Mouse (Mus musculus) embryo, embryonic 11.5 days (tissue): ENCODE data around the gene Ptprg.
"Not testable (repeated sequence)": the region's sequence is repeated elsewhere in the genome, so short reads cannot be mapped to it uniquely, and the experiment has no call there.

Experiments used
- DNase-seq: peaks from one replicate; pipeline ENCODE4 v3.0.0-alpha.2; 2012; ENCODE audit warnings: low read depth, low spot score

Ptprg gene

DNA sequence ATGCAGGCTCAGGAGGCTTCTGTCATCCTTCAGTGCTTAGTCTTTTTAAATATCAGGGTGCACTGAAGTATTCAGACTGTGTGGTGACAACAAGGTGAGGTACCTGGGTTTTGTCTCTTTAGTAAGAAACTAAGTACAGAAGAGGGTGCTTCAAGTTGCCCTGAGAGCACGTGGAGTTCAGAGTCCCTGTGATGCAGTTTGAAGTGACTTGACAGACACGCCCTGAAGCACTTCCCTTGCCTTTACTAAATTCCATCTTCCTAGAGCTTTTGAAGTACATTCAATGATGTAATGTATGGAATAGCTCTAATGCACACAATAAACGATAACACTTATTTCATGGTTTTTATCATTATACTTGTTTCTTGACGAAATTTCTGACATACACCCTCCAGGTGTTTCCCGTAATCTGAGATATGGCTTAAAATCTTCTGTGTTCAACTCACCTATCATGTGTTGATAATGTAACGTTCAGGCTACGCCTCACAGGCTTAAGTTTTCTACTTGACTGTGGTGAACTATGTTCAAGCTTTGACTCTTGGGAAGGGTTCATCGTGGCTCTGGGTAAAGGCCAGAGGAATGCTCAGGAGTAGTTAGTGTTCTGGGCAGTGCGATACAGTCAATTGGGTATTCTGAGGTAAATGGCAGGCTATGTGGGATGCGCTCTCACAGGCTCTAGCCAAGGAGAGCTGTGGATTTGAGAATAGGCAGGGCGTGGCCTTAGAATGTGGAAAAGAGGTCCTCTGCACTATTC, 483.4 kb downstream of the Ptprg start:
- no peak for DNase-seq

- no peak for DNase-seq
Observed at GRCm38 (mm10) chr14:12039743-12040142, 486.4 kb downstream of the Ptprg start.

GRCm38 (mm10) chr14:12041566-12041965, 488.2 kb downstream of the Ptprg start:
- no peak for DNase-seq

- DNase-seq, result no peak
Observed at GRCm38 (mm10) chr14:12046226-12046882, 493.0 kb downstream of the Ptprg start.

GRCm38 (mm10) chr14:12047637-12048036, 494.3 kb downstream of the Ptprg start:
- DNase-seq, result no peak

- no peak for DNase-seq
Observed at GRCm38 (mm10) chr14:12056912-12057524, 503.7 kb downstream of the Ptprg start.

GRCm38 (mm10) chr14:12057856-12058255, 504.5 kb downstream of the Ptprg start:
- no peak for DNase-seq

DNA sequence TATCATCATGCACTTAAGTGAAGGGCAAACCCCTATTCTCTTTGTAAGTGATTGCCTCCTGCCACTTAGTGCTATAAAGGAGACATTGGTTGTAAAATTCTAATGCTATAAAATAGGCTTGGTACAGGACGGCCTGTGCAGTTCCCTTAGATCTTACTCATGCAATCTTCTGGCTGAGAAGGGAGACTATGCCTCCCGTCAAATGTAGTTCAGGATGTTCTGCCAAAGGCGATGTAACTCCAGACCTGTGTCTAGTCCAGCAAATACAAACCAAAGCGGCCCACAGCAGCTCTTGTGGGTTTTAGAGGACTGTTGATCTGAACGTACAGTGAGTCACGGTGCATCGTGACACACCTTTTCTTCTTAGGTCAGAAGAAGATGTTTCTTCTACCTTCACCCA, 505.8 kb downstream of the Ptprg start:
- no peak for DNase-seq

GRCm38 (mm10) chr14:12061313-12061712, 508.0 kb downstream of the Ptprg start:
- not testable (repeated sequence) for DNase-seq

DNA sequence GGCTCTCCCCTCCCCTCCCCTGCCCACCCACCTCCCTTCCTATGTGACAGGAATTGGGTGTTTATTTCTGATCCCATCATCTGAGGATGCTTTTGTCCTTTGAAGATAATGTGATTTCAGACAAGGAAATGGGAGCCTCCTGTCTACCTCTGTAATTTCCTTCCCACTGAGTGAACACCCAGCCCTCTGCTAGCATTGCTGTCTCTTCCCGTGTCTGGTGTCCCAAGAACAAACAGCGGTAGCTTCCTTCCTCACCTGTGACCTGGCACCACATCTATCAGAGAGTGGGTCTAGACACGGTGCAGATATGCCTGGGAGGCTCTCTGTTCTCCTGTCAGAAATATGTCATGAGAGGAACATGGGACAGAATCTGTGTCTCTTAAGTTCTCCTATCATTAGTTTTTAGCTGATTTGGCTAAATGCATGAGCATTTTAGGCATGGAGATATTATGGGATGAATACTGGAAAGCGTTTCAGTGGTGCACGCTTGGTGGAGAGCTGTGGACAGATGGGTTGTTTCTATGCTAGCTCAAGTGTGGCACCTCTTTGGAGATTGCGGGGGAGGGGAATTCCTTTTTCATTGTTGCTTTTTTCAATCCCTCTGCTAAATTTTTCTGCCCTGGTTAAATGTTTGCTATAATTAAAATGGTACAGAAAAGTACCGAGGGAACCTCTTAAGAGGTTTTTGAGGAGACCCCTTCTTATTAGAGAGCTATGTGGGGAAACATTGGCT, 509.5 kb downstream of the Ptprg start:
- no peak for DNase-seq

DNA sequence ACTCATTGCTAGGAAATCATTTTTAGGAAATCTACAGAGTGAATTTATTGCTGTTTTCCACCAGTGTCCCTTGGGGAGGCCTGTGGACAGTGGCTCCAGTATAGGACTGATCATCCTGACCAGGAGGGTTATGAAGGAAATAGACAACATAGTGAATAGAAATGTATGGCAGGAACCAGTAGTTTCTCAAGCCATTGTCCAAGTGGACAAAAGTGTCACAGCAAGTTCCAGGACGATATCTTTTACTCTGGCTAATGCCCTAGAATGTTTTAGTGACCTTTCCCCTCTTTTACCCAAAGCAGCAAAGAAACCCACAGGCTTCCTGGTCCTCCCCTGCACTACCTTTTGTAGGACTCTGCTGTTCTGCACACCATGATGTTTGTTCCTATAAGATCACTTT, 511.7 kb downstream of the Ptprg start:
- no peak for DNase-seq

GRCm38 (mm10) chr14:12065736-12066135, 512.4 kb downstream of the Ptprg start:
- DNase-seq, result no peak

- no peak for DNase-seq
Observed at GRCm38 (mm10) chr14:12069707-12070106, 516.4 kb downstream of the Ptprg start.

DNA sequence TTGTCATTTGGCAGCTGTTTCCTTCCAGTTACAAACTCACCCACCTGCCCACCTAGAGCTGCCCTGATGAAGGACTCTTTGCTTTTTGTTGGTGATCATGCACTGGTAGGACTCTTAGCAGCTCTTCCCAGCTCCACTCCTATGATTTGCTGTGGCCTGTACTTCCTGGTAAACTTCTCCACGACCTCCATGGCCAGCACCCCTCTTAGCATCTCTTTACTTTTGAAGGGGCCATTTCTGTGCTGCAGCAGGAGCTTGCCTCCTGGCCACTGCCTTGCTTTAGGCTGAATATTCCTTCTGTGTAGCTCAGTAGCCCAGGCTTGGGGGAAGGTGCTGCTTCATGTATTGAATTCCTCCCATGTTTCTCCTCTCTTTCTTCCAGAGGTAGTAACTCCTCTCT, 517.0 kb downstream of the Ptprg start:
- no peak for DNase-seq

DNA sequence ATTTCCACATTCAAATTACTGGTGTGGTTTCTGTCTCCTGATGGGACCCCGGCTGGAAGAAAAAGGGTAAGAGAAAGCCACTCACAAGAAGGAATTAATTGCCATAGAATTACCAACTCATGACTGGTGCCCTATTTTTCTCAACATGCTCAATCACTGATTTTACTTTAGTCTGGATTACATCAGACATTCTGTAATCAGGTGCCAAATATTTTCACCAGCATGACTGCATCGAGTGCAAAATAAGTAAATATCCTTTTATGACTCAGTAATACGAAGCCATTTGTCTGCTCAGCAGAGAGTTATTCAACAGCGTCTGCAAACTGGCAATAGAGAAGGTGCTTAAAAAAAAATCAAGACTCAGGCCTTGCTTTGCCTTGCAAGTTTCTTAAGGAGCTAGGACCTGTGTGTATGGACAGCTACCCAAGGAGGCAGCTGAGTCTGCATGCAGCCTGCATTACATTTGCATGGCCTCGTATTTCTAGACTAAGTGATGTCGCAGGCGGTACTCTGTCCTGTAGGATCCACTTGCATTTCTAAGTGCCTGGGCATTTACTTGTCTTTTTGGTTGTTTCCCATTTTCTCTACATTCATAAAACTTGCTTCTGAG, 517.6 kb downstream of the Ptprg start:
- DNase-seq, result no peak

DNA sequence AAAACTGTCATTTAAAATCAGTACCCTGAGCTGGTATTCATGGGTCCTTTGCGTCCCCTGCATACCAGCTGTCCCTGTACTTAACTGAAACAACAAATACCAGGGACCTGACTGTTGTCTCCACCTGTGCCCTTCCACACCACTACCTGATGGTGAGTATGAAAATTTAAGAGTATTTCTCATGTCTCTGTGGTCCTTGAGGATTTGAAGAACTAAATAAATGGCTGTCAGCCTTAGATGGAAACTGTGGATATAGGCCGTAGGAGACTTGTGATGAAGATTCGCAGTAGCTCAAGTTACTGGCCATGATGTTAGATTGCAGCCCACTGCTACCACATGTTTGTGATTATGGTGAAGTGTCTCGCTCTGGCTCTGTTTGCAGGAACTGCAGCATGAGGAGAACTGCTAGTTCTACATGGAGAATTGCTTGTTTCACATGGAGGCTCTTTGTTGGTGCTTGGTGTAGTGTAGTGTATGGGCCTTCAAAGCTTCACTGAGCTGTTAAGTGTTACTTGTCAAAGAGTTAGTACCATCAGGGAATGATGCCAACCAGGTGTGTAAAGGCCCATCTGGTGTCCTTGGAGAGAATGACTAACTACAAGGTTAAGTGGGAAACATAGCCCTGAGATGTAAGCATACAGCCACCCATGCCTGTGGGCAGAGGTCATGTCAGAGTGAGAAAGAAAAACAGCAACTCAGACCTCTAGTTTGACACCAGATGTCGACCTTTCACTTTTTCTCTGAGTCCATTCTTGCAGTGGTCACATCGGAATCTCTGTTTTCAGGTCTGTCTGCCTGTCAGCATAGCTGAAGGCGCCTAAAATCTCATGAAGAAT, 518.9 kb downstream of the Ptprg start:
- DNase-seq, result no peak

- DNase-seq, result no peak
Observed at GRCm38 (mm10) chr14:12073408-12074107, 520.2 kb downstream of the Ptprg start.

DNA sequence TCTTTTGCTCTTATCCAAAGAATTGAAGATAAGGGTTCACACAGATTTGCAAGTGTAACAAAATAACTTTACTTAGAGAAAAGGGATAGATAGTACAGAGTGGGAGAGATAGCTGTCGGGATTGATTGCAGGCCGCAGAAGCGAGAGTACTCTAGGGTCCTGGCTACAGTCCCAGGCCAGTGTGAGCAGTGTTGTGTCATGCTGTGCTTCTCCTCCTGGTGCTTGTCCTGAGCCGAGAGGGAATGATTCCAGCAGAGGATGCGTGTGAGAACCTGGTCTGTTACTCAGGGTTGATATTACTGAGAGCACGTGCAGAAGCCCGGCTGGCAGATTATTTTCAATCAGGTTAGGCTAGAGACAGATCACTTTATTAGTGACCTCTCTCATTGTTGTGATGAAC, 523.9 kb downstream of the Ptprg start:
- DNase-seq, result no peak

DNA sequence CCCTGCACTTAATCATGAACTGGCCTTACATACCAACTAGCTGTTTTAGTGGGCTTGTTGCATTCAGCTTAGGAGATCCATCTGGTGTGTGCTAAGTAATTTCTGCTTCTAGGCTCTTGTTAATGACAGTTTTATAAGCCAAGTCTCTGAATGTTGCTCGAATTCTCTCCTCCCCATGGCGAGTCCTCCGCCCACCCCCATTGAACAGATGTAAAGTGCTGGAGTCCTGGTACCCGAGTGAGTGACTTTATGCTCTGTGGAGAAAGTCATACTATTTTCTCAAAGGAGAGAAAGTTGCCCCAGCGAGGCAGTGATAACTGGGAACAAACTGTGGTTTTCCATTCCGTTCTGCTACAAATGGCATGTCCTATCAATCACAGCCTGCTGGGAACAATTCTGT, 525.9 kb downstream of the Ptprg start:
- DNase-seq, result no peak

DNA sequence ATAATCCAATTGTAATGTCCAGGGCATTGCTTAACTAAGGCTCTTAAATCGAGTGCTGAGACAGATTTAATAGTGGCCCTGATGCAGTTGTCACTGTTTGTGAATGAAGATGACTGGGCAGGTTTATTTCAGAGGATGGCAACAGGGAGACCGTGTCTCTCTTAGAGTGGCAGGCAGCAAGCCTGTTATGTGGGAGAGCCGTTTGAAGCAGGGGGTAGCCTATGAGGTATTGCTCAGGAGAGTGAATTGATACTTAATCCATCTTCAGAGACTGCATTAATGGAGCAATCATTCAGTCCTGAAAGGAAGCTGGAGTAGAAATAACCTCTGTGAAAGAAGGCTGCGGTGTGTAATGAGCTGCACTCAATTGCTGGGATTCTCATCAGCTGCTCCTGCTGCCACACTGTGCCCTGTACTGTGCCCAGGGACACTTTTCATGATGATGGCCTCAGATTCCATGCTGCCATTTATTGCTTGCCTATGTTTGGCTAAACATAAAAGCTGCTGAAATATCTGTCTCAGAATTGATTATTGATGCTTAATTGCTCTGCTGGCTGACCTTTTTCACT, 526.6 kb downstream of the Ptprg start:
- no peak for DNase-seq
